Mouse (Mus musculus): Measurements from ENCODE around the gene Olfr122. TPM values are rescaled to one million over a fixed set of nuclear protein-coding genes. Genes with fewer than 3 reads are reported as not detected.

The Olfr122 gene
- polyA plus RNA-seq (2016; fragmentation: Nextera tagmentation; extraction: Ambion mirVana) = not detected in 2 replicates

DNA sequence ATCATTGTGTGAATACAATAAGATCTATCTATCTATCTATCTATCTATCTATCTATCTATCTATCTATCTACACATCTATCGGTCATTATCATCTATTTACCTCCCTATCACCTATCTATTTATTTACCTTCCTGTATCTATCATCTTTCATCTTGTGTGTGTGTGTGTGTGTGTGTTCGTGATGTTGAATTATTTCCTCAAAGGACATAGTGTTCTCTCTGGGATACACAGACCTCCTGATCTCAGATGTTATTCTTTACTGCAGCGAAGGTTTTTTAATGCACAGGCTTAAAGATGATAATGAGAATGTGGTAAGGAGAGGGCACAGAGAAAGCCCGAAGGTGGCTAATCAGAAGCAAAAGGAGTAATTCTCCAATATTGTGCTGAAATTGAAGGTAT is at the start of gene Olfr122:
Gene Olfr122, plus strand, starts transcription at position 301 of the 400 bp plus-strand sequence.
- WGBS = 89% methylated on average over 4 of the region's 4 CpGs
- no peaks in the 10 kb centered on the region for H3K9me3 ChIP-seq
- H3K4me2 ChIP-seq (replicated peaks) = no peak within 1 kb of the TSS
- no peak within 1 kb of the TSS for H3K4me3 ChIP-seq
- no peaks in the 10 kb centered on the region for H3K4me1 ChIP-seq
- no peaks in the 10 kb centered on the region for H3K27me3 ChIP-seq
- no peaks in the 10 kb centered on the region for H3K36me3 ChIP-seq
- no peak for ATAC-seq (ENCODE audit: low FRiP score, low read depth)
- no peak within 1 kb of the TSS for H3K9ac ChIP-seq (replicated peaks)
- no peak within 1 kb of the TSS for H3K27ac ChIP-seq (replicated peaks)

DNA sequence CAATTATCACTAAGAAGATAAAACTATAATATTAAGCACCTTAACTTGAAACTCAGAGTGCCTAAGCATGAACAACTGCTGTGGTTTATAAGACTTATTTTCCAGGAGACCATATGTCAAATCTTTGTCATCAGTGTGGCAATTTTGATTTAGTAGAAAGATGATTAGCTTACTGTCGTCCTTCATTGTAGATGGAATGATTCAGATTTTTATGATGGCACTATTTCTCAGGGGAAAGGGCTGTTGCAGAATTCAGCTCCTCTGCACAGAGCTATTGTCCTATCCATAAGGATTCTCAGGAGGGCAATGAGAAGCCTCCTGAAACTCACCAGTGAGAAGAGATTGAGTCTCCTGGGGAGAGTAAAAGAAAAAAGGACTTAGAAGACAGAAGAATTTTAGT is 46.9 kb upstream of the Olfr122 start, which contains the start of gene Olfr120:
Gene Olfr120, plus strand, starts transcription at position 301 of the 400 bp plus-strand sequence.
- Histone ChIP-seq H3K4me1 (no peaks in the 10 kb centered on the region), H3K4me2 (replicated peaks) (no peak within 1 kb of the TSS), H3K4me3 (no peak within 1 kb of the TSS), H3K27me3 (no peaks in the 10 kb centered on the region), H3K9ac (replicated peaks) (no peak within 1 kb of the TSS), H3K9me3 (no peaks in the 10 kb centered on the region), H3K27ac (replicated peaks) (no peak within 1 kb of the TSS), H3K36me3 (no peaks in the 10 kb centered on the region)
- ATAC-seq (ENCODE audit: low FRiP score, low read depth) = no peak
- 70% methylated on average over 1 of the region's 1 CpGs for WGBS

DNA sequence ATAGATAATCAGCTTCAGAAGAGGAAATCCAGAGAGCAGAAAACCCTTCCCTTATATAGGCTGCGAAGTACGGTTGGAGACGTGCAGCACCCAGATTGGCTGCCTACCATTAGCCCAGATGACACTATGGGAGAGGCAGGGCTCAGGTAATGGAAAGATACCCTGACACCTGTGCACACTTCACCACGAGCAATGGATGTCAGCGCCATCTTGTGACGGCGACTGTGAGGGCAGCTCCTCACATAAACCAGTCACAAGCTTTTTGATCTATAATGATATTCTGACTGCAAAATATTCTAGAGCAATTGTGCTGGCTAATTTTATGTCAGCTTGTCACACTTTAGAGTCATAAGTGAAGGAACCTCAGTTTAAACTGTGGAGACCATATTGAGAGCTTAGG is 30.3 kb upstream of the Olfr122 start:
- no peak overlapping the region for H3K27ac ChIP-seq (replicated peaks)
- no peak overlapping the region for H3K4me3 ChIP-seq
- H3K4me1 ChIP-seq = no peaks in the 10 kb centered on the region
- H3K9me3 ChIP-seq = no peaks in the 10 kb centered on the region
- H3K9ac ChIP-seq (replicated peaks) = no peak overlapping the region
- H3K4me2 ChIP-seq (replicated peaks) = no peak overlapping the region
- H3K27me3 ChIP-seq = no peaks in the 10 kb centered on the region
- no peak for ATAC-seq (ENCODE audit: low FRiP score, low read depth)
- no peaks in the 10 kb centered on the region for H3K36me3 ChIP-seq
- WGBS = 58% methylated on average over 7 of the region's 7 CpGs

DNA sequence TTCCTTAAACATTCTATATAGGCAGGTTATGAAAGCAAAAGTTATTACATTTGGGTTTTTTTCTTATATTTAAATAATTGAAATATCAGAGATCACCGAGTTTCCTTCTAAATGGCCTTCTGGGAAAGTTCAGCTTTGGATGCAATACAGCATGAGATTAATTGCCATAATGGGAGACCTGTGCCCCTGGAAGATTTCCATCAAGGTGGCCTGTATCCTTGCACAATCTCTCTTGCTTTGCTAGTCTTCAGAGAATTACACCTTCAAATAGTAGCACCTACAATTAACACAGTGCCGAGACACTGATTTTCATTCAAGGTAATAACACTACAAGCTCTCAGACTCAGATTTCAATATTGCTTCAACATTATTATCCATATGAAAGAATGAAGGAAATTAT is 24.8 kb downstream of the Olfr122 start, which contains the start of gene Olfr123:
Gene Olfr123, plus strand, starts transcription at position 301 of the 400 bp plus-strand sequence.
- H3K9ac ChIP-seq (replicated peaks) = no peak within 1 kb of the TSS
- WGBS = 94% methylated on average over 2 of the region's 2 CpGs

DNA sequence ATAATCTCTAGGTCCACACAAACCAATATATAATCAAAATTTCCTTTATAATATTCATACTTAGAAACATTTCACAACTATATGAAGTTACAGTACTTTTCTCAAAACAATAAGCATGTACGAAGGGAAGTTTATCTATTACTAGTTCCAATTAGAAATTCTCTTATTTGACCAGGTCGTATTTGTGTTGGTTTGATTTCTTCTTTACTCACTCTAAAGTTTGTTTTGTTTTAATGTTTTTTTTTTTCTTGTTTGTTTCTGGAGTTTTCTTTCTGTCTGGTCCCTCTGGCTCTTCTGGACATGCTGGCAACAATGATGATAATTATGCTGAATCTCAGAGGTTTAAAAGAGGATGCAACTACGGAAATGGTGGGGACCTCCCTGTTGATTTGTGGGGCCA is 31.2 kb downstream of the Olfr122 start, which contains the start of gene Olfr124:
Gene Olfr124, plus strand, starts transcription at position 301 of the 400 bp plus-strand sequence.
- no peak within 1 kb of the TSS for H3K27ac ChIP-seq (replicated peaks)
- 90% methylated on average over 3 of the region's 3 CpGs for WGBS
- no peak for ATAC-seq (ENCODE audit: low FRiP score, low read depth)
- no peak within 1 kb of the TSS for H3K4me2 ChIP-seq (replicated peaks)
- H3K4me3 ChIP-seq = no peak within 1 kb of the TSS
- H3K27me3 ChIP-seq = no peaks in the 10 kb centered on the region
- H3K36me3 ChIP-seq = no peaks in the 10 kb centered on the region
- H3K9ac ChIP-seq (replicated peaks) = no peak within 1 kb of the TSS
- H3K9me3 ChIP-seq = no peaks in the 10 kb centered on the region
- H3K4me1 ChIP-seq = no peaks in the 10 kb centered on the region

More for the DNA sequence above, 24.8 kb downstream of the Olfr122 start, which contains the start of gene Olfr123:
- Histone ChIP-seq H3K9me3 (no peaks in the 10 kb centered on the region), H3K27me3 (no peaks in the 10 kb centered on the region), H3K36me3 (no peaks in the 10 kb centered on the region), H3K4me3 (no peak within 1 kb of the TSS), H3K4me1 (no peaks in the 10 kb centered on the region), H3K27ac (replicated peaks) (no peak within 1 kb of the TSS), H3K4me2 (replicated peaks) (no peak within 1 kb of the TSS)
- no peak for ATAC-seq (ENCODE audit: low FRiP score, low read depth)

Other genes starting within 250 kb of the Olfr122 start
- not detected in 2 replicates for gene Olfr112, start 199.2 kb upstream of the Olfr122 start, polyA plus RNA-seq (2016; fragmentation: Nextera tagmentation; extraction: Ambion mirVana)
- not detected in 2 replicates for gene Olfr113, start 190.9 kb upstream of the Olfr122 start, polyA plus RNA-seq (2016; fragmentation: Nextera tagmentation; extraction: Ambion mirVana)
- gene Olfr114, start 175.9 kb upstream of the Olfr122 start, polyA plus RNA-seq (2016; fragmentation: Nextera tagmentation; extraction: Ambion mirVana) = not detected in 2 replicates
- gene Olfr115, start 141.5 kb upstream of the Olfr122 start, polyA plus RNA-seq (2016; fragmentation: Nextera tagmentation; extraction: Ambion mirVana) = not detected in 2 replicates
- not detected in 2 replicates for gene Olfr116, start 141.4 kb upstream of the Olfr122 start, polyA plus RNA-seq (2016; fragmentation: Nextera tagmentation; extraction: Ambion mirVana)
- not detected in 2 replicates for gene Olfr117, start 104.8 kb upstream of the Olfr122 start, polyA plus RNA-seq (2016; fragmentation: Nextera tagmentation; extraction: Ambion mirVana)
- gene Olfr118, start 101.6 kb upstream of the Olfr122 start, polyA plus RNA-seq (2016; fragmentation: Nextera tagmentation; extraction: Ambion mirVana) = not detected in 2 replicates
- not detected in 2 replicates for gene Olfr119, start 72.0 kb upstream of the Olfr122 start, polyA plus RNA-seq (2016; fragmentation: Nextera tagmentation; extraction: Ambion mirVana)
- not detected in 2 replicates for gene Olfr120, start 46.8 kb upstream of the Olfr122 start, polyA plus RNA-seq (2016; fragmentation: Nextera tagmentation; extraction: Ambion mirVana)
- gene Olfr121, start 19.8 kb upstream of the Olfr122 start, polyA plus RNA-seq (2016; fragmentation: Nextera tagmentation; extraction: Ambion mirVana) = not detected in 2 replicates
- not detected in 2 replicates for gene Olfr123, start 24.9 kb downstream of the Olfr122 start, polyA plus RNA-seq (2016; fragmentation: Nextera tagmentation; extraction: Ambion mirVana)
- not detected in 2 replicates for gene Olfr124, start 31.3 kb downstream of the Olfr122 start, polyA plus RNA-seq (2016; fragmentation: Nextera tagmentation; extraction: Ambion mirVana)
- gene Olfr125, start 64.3 kb downstream of the Olfr122 start, polyA plus RNA-seq (2016; fragmentation: Nextera tagmentation; extraction: Ambion mirVana) = not detected in 2 replicates
- not detected in 2 replicates for gene Olfr126, start 78.9 kb downstream of the Olfr122 start, polyA plus RNA-seq (2016; fragmentation: Nextera tagmentation; extraction: Ambion mirVana)
- gene Olfr127, start 131.8 kb downstream of the Olfr122 start, polyA plus RNA-seq (2016; fragmentation: Nextera tagmentation; extraction: Ambion mirVana) = not detected in 2 replicates
- gene Olfr128, start 151.9 kb downstream of the Olfr122 start, polyA plus RNA-seq (2016; fragmentation: Nextera tagmentation; extraction: Ambion mirVana) = not detected in 2 replicates
- gene Olfr761, start 184.5 kb downstream of the Olfr122 start, polyA plus RNA-seq (2016; fragmentation: Nextera tagmentation; extraction: Ambion mirVana) = not detected in 2 replicates